Mouse (Mus musculus) CH12.LX (cell line): ENCODE measurements at regions not wholly inside any gene's neighbourhood (a gene's known extent, or its start where the extent isn't known, plus 50 kb on each side); places are given as distances from the start of the nearest gene placed in this dataset.

ENCODE experiments used
- DNase-seq: peaks from one replicate; pipeline ENCODE4 v3.0.0-alpha.2; 2013; ENCODE audit errors: extremely low read depth
- H3K27ac ChIP-seq: 2 replicates; pipeline ENCODE4 v1.5.1; 2012; ENCODE audit warnings: low read depth, mild to moderate bottlenecking, control low read depth, moderate library complexity; ENCODE audit not compliant: insufficient read depth
- H3K27me3 ChIP-seq: replicated peaks from 2 replicates; pipeline ENCODE3; 2012; ENCODE audit warnings: inconsistent platforms
- H3K36me3 ChIP-seq, 2 experiments: replicated peaks in 1 of 2; 2 replicates each; pipeline versions ENCODE3 to v1.6.1; 2012; ENCODE audit warnings: inconsistent platforms in 1 of 2, low read length in 1 of 2, mild to moderate bottlenecking in 1 of 2, mixed read lengths in 1 of 2, moderate library complexity in 1 of 2; ENCODE audit not compliant: control insufficient read depth in 1 of 2, insufficient read depth in 1 of 2
- H3K4me1 ChIP-seq, 2 experiments: 2 replicates each; pipeline ENCODE4 v1.6.1; 2012; ENCODE audit warnings: inconsistent platforms in 1 of 2, moderate library complexity in 1 of 2; ENCODE audit not compliant: insufficient read depth in 2 of 2, control insufficient read depth in 1 of 2
- H3K4me2 ChIP-seq: 2 replicates; pipeline ENCODE4 v1.6.1; 2012; ENCODE audit warnings: low read depth, mild to moderate bottlenecking, control low read depth; ENCODE audit not compliant: poor library complexity, insufficient read depth, severe bottlenecking
- H3K4me3 ChIP-seq, 3 experiments: fragments of 150-350 bp in 1 of 3; sonication (generic) in 1 of 3; replicated peaks in 1 of 3; 2 replicates each; pipeline versions ENCODE3 to v1.5.1; 2011 to 2012; ENCODE audit warnings: low read depth in 2 of 3, low read length in 2 of 3, mild to moderate bottlenecking in 2 of 3, moderate library complexity in 2 of 3, control low read depth in 1 of 3, improper control_type of control experiment in 1 of 3, inconsistent platforms in 1 of 3, mixed read lengths in 1 of 3; ENCODE audit not compliant: poor library complexity in 1 of 3
- H3K79me2 ChIP-seq: replicated peaks from 2 replicates; pipeline ENCODE4 v1.6.1; 2012; ENCODE audit warnings: mild to moderate bottlenecking, moderate library complexity; ENCODE audit not compliant: control insufficient read depth, poor library complexity, insufficient read depth, severe bottlenecking; ENCODE audit errors: extremely low read depth
- H3K9ac ChIP-seq: 2 replicates; pipeline ENCODE4 v1.6.1; 2012; ENCODE audit warnings: low read depth, mild to moderate bottlenecking, control low read depth, moderate library complexity; ENCODE audit not compliant: insufficient read depth
- H3K9me3 ChIP-seq: replicated peaks from 2 replicates; pipeline ENCODE3; 2012; ENCODE audit warnings: low read length, inconsistent platforms, mixed read lengths
- CHD2 ChIP-seq: IDR thresholded peaks from 2 replicates; pipeline ENCODE4 v1.6.1; 2011; ENCODE audit warnings: low read length, improper control_type of control experiment
- CTCF ChIP-seq, 2 experiments: IDR thresholded peaks in 1 of 2; conservative IDR thresholded peaks in 1 of 2; 2 replicates each; pipeline ENCODE4 v1.5.1; 2011 to 2012; ENCODE audit warnings: low read depth in 2 of 2, low read length in 2 of 2, improper control_type of control experiment in 1 of 2, inconsistent platforms in 1 of 2, mild to moderate bottlenecking in 1 of 2, moderate library complexity in 1 of 2
- HCFC1 ChIP-seq: IDR thresholded peaks from 2 replicates; pipeline ENCODE4 v1.6.1; 2012; ENCODE audit warnings: low read depth, mild to moderate bottlenecking, inconsistent platforms, low read length, improper control_type of control experiment
- IRF4 ChIP-seq: IDR thresholded peaks from 2 replicates; pipeline ENCODE4 v1.6.1; 2014; ENCODE audit warnings: low read depth, mild to moderate bottlenecking, inconsistent platforms, low read length, improper control_type of control experiment
- JUN ChIP-seq: IDR thresholded peaks from 2 replicates; pipeline ENCODE4 v1.6.1; 2011; ENCODE audit warnings: low read depth, mild to moderate bottlenecking, low read length, improper control_type of control experiment, moderate library complexity; ENCODE audit not compliant: insufficient read depth
- KAT2A ChIP-seq: IDR thresholded peaks from 2 replicates; pipeline ENCODE4 v1.6.1; 2012; ENCODE audit warnings: low read length, improper control_type of control experiment, inconsistent platforms; ENCODE audit not compliant: insufficient replicate concordance
- MAFK ChIP-seq: IDR thresholded peaks from 2 replicates; pipeline ENCODE4 v1.6.1; 2011; ENCODE audit warnings: low read length, improper control_type of control experiment; ENCODE audit not compliant: insufficient replicate concordance
- MXI1 ChIP-seq: IDR thresholded peaks from 2 replicates; pipeline ENCODE4 v1.6.1; 2011; ENCODE audit warnings: mild to moderate bottlenecking, low read depth, low read length, improper control_type of control experiment
- MYC ChIP-seq: IDR thresholded peaks from 2 replicates; pipeline ENCODE4 v1.6.1; 2011; ENCODE audit warnings: low read depth, mild to moderate bottlenecking, improper control_type of control experiment, low read length
- NELFE ChIP-seq: IDR thresholded peaks from 2 replicates; pipeline ENCODE4 v1.6.1; 2011; ENCODE audit warnings: low read depth, low read length, improper control_type of control experiment
- NRF1 ChIP-seq: IDR thresholded peaks from 2 replicates; pipeline ENCODE4 v1.6.1; 2014; ENCODE audit warnings: low read depth, mild to moderate bottlenecking, inconsistent platforms, low read length, improper control_type of control experiment, moderate library complexity
- POLR2A ChIP-seq: IDR thresholded peaks from 2 replicates; pipeline ENCODE4 v1.6.1; 2011; ENCODE audit warnings: low read depth, mild to moderate bottlenecking, improper control_type of control experiment, low read length
- RAD21 ChIP-seq: IDR thresholded peaks from 2 replicates; pipeline ENCODE4 v1.6.1; 2011; ENCODE audit warnings: low read depth, mild to moderate bottlenecking, low read length, improper control_type of control experiment, moderate library complexity
- RCOR1 ChIP-seq: conservative IDR thresholded peaks from 2 replicates; pipeline ENCODE4 v1.6.1; 2012; ENCODE audit warnings: low read depth, mild to moderate bottlenecking, inconsistent platforms, low read length, improper control_type of control experiment
- SIN3A ChIP-seq: IDR thresholded peaks from 2 replicates; pipeline ENCODE4 v1.6.1; 2012; ENCODE audit warnings: low read length, improper control_type of control experiment, inconsistent platforms
- SMC3 ChIP-seq: IDR thresholded peaks from 2 replicates; pipeline ENCODE4 v1.6.1; 2011; ENCODE audit warnings: low read depth, low read length, improper control_type of control experiment
- TBP ChIP-seq: conservative IDR thresholded peaks from 2 replicates; pipeline ENCODE4 v1.6.1; 2011; ENCODE audit warnings: low read depth, low read length, improper control_type of control experiment
- TCF12 ChIP-seq: IDR thresholded peaks from 2 replicates; pipeline ENCODE4 v1.6.1; 2014; ENCODE audit warnings: low read depth, mild to moderate bottlenecking, inconsistent platforms, low read length, improper control_type of control experiment
- UBTF ChIP-seq: IDR thresholded peaks from 2 replicates; pipeline ENCODE4 v1.6.1; 2012; ENCODE audit warnings: low read depth, mild to moderate bottlenecking, inconsistent platforms, low read length, improper control_type of control experiment, moderate library complexity
- USF1 ChIP-seq: IDR thresholded peaks from 2 replicates; pipeline ENCODE4 v1.6.1; 2014; ENCODE audit warnings: low read depth, mild to moderate bottlenecking, inconsistent platforms, low read length, improper control_type of control experiment
- ZC3H11A ChIP-seq: IDR thresholded peaks from 2 replicates; pipeline ENCODE4 v1.6.1; 2012; ENCODE audit warnings: low read depth, mild to moderate bottlenecking, inconsistent platforms, low read length, improper control_type of control experiment
- ZNF384 ChIP-seq: IDR thresholded peaks from 2 replicates; pipeline ENCODE4 v1.6.1; 2012; ENCODE audit warnings: low read depth, low read length, improper control_type of control experiment, inconsistent platforms
- dilution Hi-C: fragments of 300-500 bp; cut with MboI; formaldehyde crosslinking; loops from 2 replicates; pipeline ENCODE4 v1.14.3; 2020; ENCODE audit warnings: low sequenced_read_pairs; ENCODE audit not compliant: extremely low pct_unique_long_range_greater_than_20kb, extremely low pct_ligation_motif_present
- in situ Hi-C: fragments of 300-500 bp; cut with MboI; formaldehyde crosslinking; loops from 3 replicates; pipeline ENCODE4 v1.14.3; 2019; ENCODE audit warnings: low sequenced_read_pairs, low pct_ligation_motif_present, low pct_unique_long_range_greater_than_20kb, mixed read lengths

GRCm38 (mm10) chr7:36352761-36353160, 345.2 kb upstream of the Tshz3 start:
- in situ Hi-C loops (no loop called here), dilution Hi-C loops (no loop called here)
- DNase-seq = no peak
- Histone ChIP-seq H3K27me3 (no peaks in the 10 kb centered on the region), H3K27ac (no peak overlapping the region), H3K36me3 (no peaks in the 10 kb centered on the region), H3K4me3 (no peak overlapping the region), H3K79me2 (no peaks in the 10 kb centered on the region), H3K4me2 (no peak overlapping the region), H3K9me3 (peaks cover 91% of the 10 kb centered on the region), H3K9ac (no peak overlapping the region), H3K4me1 (no peaks in the 10 kb centered on the region)
- TF ChIP-seq NRF1 (no peak), MAFK (no peak), JUN (no peak), ZC3H11A (no peak), RCOR1 (no peak), CHD2 (no peak), IRF4 (no peak), KAT2A (no peak), MXI1 (no peak), NELFE (no peak), SIN3A (no peak), USF1 (no peak), RAD21 (no peak)

DNA sequence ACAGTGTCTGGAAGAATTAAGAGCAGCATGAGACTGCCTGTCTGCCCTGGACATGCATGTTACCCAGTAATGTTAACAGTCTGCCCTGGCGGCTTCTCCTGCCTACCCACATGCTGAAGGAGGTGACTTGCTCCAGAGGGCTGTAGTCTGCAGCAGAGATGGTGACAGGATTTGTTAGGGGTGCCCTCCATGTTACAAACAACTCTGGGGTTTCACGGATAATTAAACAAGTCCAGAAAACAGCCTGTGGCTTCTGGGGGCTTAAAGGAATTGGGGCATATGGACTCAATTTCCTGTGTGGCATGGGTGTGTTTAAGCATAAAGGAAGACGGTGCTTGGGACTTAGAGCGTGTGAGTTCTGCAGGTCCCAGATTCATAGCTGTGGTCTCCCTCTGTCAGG, 347.3 kb upstream of the Tshz3 start:
- H3K4me1 ChIP-seq = no peaks in the 10 kb centered on the region
- no peak overlapping the region for H3K9ac ChIP-seq
- dilution Hi-C loops (no loop called here), in situ Hi-C loops (no loop called here)
- H3K4me3 ChIP-seq = no peak overlapping the region
- H3K27ac ChIP-seq = no peak overlapping the region
- H3K9me3 ChIP-seq = peaks cover 92% of the 10 kb centered on the region
- H3K27me3 ChIP-seq = no peaks in the 10 kb centered on the region
- no peak overlapping the region for H3K4me2 ChIP-seq
- DNase-seq = no peak
- no peak for TF ChIP-seq TBP
- no peak for TF ChIP-seq POLR2A
- TF ChIP-seq MYC = no peak
- H3K79me2 ChIP-seq = no peaks in the 10 kb centered on the region
- H3K36me3 ChIP-seq = no peaks in the 10 kb centered on the region

- no peak overlapping the region for H3K4me2 ChIP-seq
- no peaks in the 10 kb centered on the region for H3K36me3 ChIP-seq
- peaks cover 87% of the 10 kb centered on the region for H3K9me3 ChIP-seq
- no peak overlapping the region for H3K27ac ChIP-seq
- in situ Hi-C loops = no loop called here
- H3K27me3 ChIP-seq = no peaks in the 10 kb centered on the region
- H3K4me1 ChIP-seq = no peaks in the 10 kb centered on the region
- H3K79me2 ChIP-seq = no peaks in the 10 kb centered on the region
- H3K9ac ChIP-seq = no peak overlapping the region
- TF ChIP-seq RCOR1 (no peak), HCFC1 (no peak), UBTF (no peak), SMC3 (no peak), SIN3A (no peak), JUN (no peak), CTCF (conservative IDR thresholded peaks at IDR 0.05 in 1 of 2, IDR thresholded peaks at IDR 0.05 in 1 of 2; ENCODE audit: low read depth in 2 of 2, low read length in 2 of 2) (no peak), POLR2A (no peak), TCF12 (no peak), TBP (no peak), ZNF384 (no peak)
- no peak overlapping the region for H3K4me3 ChIP-seq
- dilution Hi-C loops = no loop called here
- no peak for DNase-seq
These were observed 349.7 kb upstream of the Tshz3 start for GRCm38 (mm10) chr7:36348195-36348594.
